Mouse (Mus musculus): ENCODE results near the gene Nipsnap3b. TPM values are rescaled to one million over a fixed set of nuclear protein-coding genes. Genes with fewer than 3 reads are reported as not detected.

Gene Nipsnap3b
- 10 to 100 TPM; 11.8 to 17.5 (median 13.2) TPM for total RNA-seq (2022)

DNA sequence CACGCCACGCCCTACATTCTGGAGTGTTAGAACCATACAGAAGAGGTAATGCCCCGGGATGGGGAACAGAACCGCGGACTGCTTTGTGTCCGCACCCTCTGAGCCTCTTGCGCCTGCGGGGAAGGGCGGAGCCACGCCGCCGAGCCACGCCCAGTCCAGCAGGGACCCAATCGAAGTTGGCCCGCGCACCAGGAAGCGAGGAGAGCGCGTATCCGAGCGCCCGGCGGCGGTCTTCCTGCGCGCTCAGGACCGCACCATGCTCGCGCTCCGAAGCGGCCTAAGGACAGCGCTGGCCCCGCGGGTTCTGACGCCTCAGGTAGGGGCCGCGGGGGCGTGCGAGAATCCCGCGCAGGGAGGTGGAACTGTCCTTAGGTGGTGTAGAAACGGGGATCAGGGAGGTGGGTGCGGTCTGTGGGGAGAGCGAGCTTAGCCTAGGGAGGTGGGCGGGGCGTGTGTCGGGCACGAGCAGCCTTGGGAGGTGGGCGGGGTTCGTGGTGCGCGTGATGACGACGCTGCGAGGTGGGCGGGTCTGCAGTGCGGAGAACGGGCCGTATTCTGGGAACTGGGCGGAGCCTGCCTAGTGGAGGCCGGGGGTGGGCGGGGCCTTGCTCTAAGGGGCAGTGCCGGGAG is at the start of gene Nipsnap3b:
Gene Nipsnap3b (plus strand): TSS at position 149 of the 630 bp plus-strand sequence.
- DNase-seq (ENCODE audit: low spot score in 2 of 2): peak; percentile 81 to 95

DNA sequence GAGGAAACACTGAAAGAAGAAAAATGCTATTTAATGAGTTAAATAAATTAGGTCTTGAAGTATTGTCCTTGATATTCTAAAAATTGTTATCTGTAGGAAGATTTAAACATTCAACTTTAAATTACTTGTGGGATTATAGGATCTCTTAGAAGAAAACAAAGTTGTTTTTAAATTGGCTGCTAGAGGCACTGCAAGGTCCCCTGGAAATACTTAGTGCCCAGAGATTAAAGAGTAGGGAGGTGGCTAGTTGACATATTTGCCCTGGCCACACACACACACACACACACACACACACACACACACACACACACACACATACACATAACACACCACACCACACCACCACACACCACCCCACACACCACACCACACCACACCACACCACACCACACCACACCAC is 47.4 kb upstream of the Nipsnap3b start, which contains the start of gene Olfr270:
Gene Olfr270 (plus strand): TSS at position 301 of the 400 bp plus-strand sequence.
- no peak for DNase-seq (ENCODE audit: low spot score in 2 of 2)

DNA sequence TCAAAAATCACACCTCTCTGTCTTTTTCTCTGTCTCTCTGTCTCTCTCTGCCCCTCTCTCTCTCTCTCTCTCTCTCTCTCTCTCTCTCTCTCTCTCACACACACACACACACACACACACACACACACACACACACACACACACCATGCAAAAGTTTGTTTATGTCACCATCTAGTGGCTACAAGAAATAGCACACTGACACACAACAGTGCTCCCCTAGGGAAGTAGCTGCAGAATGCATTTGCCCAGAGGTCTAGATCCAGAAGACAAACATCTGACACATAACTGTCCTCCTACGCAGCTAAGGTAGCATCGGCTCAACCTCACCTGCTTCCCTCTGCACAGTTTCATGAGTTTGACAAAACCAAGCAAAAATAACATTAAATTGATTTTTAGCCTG is 26.5 kb upstream of the Nipsnap3b start:
- no peak for DNase-seq (ENCODE audit: low spot score in 2 of 2)

- no peak for DNase-seq (ENCODE audit: low spot score in 2 of 2)
These were observed 25.4 kb upstream of the Nipsnap3b start for GRCm38 (mm10) chr4:52986266-52986665.

DNA sequence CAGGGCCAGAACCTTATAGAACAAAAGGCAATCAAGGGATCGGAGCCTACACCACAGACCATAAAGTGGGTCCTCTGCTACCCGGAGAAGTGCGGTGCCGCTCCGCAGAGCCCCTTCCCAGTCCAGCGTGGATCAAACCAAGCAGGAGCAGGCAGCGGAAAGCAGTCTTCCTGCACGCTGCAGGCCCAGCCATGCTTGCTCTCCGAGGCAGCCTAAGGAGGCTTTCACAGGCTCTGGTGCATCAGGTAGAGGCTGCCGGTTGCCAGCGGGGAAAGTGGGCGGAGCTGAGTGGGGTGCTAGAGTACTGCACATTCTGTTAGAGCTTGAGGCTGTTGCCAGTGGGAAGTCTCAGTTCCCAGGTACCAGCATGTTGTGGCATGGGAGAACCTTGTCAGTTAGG is 22.4 kb upstream of the Nipsnap3b start, which contains the start of gene Nipsnap3a:
Gene Nipsnap3a (plus strand): TSS at position 25 of the 400 bp plus-strand sequence.
- no peak for DNase-seq (ENCODE audit: low spot score in 2 of 2)

- DNase-seq (ENCODE audit: low spot score in 2 of 2): no peak
These were observed 12.2 kb upstream of the Nipsnap3b start for GRCm38 (mm10) chr4:52999449-52999848.

DNA sequence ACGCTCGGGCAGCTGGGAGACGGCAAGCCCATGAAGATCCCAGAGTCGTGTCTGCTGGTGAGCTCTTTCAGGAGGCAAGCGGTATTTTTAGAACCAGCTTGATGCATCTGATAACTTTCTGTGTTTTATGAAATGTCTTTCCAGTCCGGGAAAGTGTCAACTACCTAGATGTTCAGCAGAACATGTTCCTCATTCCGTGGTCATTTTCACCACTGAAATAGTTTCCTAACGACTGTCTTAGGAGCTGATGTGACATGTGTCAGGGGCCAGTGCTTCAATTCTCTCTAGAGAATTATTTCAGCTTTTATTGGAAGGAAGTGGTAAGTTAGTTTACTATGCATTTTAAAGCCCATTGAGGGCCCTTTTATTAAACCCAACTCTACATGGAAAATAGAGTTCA is 11.5 kb upstream of the Nipsnap3b start:
- no peak for DNase-seq (ENCODE audit: low spot score in 2 of 2)

DNA sequence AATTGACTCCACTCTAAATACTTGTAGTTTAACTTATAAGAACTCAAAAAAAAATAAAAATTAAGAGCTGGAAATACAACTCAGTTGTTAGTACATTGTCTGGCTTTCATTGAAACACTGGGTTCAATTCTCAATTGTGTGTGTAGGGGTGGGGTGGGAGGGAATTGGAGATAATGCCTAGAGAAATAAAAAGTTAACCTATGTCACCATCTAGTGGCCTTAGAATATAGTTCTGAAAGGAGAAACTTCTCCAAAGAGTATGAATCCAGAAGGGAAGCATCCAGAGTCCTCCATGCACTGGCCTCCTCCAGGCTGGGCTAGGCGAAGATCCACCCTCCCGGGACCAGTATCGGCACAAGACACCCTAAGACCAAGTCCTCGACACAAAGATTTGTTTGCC is 2.5 kb upstream of the Nipsnap3b start:
- no peak for DNase-seq (ENCODE audit: low spot score in 2 of 2)

GRCm38 (mm10) chr4:53009871-53010270 is 1.8 kb upstream of the Nipsnap3b start:
- DNase-seq (ENCODE audit: low spot score in 2 of 2): no peak

GRCm38 (mm10) chr4:53014421-53014820 is 2.7 kb downstream of the Nipsnap3b start:
- no peak for DNase-seq (ENCODE audit: low spot score in 2 of 2)

GRCm38 (mm10) chr4:53015024-53015423 is 3.3 kb downstream of the Nipsnap3b start:
- DNase-seq (ENCODE audit: low spot score in 2 of 2): no peak

DNA sequence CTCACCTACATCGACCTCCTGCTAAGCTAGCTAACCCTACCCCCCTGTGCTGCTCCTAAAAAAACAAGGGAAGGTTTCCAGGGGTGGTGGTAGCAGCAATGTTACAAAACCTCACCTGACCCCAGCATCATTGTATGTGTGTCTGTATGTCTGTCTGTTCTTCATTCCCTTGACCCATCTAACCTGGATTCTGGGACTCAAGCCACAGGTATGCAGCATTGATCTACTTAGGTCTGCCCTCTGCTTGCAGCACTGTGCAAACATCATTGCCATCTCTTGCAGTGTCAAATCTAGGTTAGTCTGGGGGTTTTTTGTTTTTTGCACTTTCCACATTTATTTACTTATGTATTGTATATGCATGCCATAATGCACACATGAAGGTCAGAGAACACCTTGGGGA is 6.7 kb downstream of the Nipsnap3b start:
- DNase-seq (ENCODE audit: low spot score in 2 of 2): no peak

GRCm38 (mm10) chr4:53023189-53023925 is 11.7 kb downstream of the Nipsnap3b start:
- DNase-seq (ENCODE audit: low spot score in 2 of 2): no peak

DNA sequence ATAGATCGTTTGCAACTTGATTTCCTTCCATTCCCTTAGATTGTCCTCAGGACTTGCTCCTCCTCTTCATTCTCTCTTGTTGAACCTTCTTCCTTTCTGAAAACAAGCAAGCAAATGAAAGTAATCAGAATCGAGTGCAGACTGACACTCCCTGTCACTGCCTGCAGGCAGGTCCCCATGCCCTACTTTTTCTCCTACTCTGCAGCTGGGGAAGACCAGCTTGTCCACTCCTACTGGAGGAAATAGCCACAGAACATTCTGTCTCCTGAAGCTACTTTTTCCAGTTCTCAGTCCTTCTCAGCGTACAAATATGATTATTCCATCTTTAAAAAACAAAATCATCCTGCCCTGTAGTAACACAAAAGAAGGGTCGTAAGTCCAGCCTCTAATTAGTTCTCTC is 12.7 kb downstream of the Nipsnap3b start:
- no peak for DNase-seq (ENCODE audit: low spot score in 2 of 2)

- no peak for DNase-seq (ENCODE audit: low spot score in 2 of 2)
These were observed 16.1 kb downstream of the Nipsnap3b start for GRCm38 (mm10) chr4:53027811-53028210.

DNA sequence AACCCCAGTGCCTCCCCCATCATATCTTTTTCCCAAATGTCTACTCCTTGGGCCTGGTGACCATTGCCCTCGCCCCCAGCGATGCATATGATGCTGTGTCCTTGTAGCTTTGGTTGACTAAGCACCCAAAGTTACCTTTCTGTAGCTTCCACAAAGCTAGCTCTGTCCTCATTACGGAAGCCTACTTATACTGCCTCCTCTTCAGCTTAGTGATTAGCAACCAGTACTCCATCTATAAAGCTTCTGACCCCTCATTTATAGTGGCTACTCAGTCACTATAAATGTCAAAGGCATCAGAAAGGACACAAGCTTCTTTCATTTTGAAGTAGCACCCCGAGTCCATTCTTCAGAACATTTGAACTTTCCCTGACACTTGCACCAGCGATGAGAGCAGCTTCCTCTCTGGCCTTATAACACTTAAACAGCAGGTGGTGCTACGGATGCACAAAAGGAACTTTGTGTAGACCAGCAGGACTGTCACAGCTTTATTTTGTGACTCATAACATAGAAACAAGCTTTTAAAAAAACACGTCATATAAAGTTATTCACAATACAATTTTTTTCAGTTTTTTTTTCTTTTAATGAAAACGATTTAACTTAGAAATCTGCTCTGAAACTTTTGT is 18.8 kb downstream of the Nipsnap3b start:
- no peak for DNase-seq (ENCODE audit: low spot score in 2 of 2)

DNA sequence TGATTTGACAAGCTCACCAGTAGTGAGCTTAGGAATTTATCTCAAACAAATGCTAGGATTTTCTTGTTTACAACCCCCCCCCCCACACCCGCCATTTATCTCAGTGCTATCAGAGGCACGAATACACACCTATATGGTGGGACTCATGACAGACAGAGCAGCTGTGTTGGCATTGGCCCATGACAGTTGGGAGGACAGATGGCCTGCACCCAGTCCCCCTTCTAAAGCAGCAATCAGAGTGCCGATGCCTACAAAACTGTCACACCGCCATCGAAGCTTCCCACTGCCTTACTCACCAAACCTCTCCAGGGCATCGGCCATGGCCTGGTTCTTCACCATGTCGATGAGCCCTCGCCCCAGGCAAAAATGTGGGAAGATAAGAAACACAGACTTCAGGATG is 32.1 kb downstream of the Nipsnap3b start:
- DNase-seq (ENCODE audit: low spot score in 2 of 2): no peak

- no peak for DNase-seq (ENCODE audit: low spot score in 2 of 2)
These were observed 34.1 kb downstream of the Nipsnap3b start for GRCm38 (mm10) chr4:53045807-53046206.

- no peak for DNase-seq (ENCODE audit: low spot score in 2 of 2)
These were observed 34.8 kb downstream of the Nipsnap3b start for GRCm38 (mm10) chr4:53046238-53047022.

- no peak for DNase-seq (ENCODE audit: low spot score in 2 of 2)
These were observed 50.8 kb downstream of the Nipsnap3b start for GRCm38 (mm10) chr4:53062301-53063008.
